Mouse (Mus musculus) B cell, adult 2 months (primary cell): ENCODE measurements around the gene Galnt11.

Experiments
- DNase-seq, 2 experiments: peaks; one replicate each; pipeline ENCODE4 v3.0.0; 2022

The Galnt11 gene

DNA sequence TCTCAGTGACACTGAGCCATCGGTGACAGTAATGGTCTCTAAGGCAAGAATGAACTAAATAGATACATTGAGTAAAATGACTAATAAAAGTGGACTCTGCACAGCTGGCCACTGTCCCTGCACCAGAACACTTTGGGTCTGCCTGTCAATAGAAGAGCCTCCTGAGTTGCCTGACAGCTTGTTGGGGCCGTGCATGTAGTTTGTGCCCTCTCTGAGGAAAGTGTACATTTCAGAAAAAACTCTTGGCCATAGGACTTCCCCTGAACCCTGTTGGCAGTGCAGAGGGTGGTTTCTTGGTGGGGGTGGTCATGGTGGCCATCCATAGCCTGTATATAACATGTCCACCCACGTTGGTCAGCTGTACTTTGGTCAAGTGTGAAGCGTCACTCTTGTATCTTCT lies 32.8 kb downstream of the Galnt11 start:
- DNase-seq: no peak

DNA sequence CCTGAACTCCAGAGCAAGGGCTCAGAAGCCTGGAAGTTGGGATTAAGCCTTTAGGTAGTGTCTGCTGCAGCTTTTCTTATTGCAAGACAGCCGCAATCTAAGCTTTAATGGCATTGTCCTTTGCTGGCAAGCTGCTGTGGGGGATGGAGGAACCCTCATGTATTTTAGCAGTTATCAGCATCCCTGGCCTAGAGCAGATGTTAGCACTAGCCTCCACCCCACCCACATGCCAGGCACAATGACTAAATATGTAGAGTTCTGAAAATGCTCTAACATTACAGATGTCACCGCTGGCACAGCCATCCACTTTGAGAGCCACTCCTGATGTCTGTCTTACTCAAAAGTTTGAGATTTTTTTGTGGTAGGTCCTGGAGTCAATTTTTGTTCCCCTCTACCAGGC lies 35.0 kb downstream of the Galnt11 start:
- DNase-seq: no peak

DNA sequence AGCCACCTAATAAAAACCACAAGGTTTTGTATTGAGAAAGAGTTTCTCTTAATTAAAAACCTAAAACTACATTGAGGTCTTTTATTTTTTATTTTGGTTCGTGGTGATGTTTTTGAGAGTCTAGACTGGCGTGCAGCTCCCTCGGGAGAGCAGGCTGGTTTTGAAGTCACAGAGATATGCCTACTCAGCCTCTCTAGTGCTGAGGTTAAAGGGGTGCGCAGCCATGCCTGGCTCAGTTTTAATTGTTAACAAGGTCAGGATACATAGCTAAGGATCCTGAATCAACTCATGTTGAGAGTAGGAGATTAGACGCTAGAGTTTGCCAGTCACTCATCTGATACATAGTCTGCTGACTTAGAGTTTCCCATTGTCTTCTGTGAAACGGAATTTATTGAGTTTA lies 39.7 kb downstream of the Galnt11 start:
- no peak for DNase-seq

DNA sequence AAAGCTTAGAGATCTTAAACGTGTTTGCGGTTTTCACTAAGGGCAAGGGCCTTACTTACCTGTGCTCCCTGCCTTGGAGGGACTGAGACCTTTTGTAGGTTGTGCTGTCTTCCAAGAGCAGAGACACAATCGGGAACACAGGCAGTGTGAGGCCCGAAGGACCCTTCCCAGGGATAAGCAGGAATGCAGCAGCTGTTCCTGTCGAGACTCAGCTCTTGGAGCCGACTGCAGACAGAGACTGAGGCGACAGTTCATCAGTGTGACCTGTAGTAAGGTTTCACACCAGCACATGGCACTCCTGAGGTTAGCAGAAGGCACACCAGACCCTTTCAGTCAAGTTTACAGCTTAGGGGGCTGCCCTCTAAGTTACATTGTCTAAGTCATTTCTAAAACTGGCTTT lies 40.6 kb downstream of the Galnt11 start:
- no peak for DNase-seq

DNA sequence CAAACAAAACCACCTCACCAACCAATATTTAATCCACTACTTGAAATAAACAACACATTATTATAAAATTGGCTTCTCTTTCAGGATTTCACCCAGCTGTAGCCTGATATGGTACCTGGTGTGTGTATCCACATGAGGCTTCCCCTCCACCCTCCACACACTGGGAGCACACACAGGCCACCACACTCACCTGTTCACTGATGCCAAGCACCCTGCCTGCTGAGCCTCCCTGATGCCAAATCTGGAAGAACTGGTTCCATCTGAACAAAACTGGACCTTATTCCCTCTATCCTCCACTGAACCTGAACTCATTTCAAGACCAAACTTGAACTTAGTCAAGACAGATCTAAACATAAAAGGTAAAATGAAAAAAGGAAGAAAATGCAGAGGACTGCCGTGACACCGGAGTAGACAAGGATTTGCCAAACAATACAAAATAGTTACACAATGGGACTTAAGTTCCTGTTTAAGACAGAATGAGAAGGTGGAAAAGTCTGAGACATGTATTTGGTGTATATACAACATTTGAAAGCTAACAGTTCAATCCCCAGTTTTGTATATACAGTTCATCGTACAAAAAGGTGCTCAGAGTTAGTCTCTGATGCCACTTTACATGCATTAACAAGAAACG lies 46.7 kb downstream of the Galnt11 start:
- DNase-seq: no peak

DNA sequence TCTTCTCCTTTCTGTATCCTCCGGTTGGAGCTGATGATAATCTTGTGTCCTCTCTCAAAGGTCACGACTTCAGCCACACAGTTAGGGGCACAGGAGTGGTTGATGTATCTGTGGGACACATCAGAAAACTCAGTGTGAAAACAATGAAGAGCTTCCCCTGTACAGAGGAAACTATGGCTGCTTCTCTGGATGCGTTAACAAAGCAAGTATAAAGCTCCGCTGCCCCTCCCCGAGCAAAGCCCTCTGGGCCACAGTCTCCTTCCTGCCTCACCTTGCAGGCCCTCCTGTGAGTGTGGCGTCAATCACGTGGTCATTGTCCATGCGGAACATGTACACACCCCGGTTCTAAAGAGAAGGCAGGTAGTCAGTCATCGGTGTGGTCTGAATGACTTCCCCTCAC lies 53.9 kb downstream of the Galnt11 start:
- no peak for DNase-seq

DNA sequence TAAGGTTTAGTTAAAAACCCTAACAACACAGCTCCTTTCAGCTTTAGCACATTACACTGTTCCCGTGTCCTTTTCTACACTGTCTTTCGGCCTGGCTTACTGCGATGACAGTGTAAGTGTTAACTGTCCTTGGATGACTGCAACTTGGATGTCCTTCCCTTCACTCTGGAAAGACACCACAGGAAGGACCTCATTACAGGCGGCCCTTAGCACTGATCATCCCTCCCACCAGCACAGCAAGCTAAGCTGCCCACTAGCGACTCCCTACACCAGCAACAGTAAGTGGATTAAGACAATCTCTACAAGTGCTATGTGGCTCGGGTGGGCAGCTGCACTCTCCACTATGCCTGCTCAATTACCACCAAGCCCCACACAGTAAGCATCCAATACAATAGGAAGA lies 54.7 kb downstream of the Galnt11 start:
- DNase-seq: no peak

DNA sequence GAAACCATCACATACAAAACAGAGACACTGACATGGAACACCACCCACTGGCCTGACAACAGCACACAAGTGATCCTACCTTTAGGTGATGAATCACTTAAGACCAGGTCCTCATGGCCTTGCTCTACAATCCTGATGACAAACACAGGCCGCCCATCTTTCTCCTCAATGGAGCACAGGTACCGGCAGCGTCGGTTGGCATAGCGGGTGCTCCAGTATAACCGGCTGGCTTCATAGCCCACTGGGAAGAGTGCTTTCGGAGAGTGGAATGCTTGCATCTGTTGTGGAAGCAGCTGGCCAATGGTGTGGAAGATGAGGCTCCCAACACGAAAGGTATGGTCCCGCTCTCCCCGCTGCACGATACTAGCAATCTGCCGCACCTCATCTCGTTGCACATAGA lies 62.3 kb downstream of the Galnt11 start:
- DNase-seq: no peak

DNA sequence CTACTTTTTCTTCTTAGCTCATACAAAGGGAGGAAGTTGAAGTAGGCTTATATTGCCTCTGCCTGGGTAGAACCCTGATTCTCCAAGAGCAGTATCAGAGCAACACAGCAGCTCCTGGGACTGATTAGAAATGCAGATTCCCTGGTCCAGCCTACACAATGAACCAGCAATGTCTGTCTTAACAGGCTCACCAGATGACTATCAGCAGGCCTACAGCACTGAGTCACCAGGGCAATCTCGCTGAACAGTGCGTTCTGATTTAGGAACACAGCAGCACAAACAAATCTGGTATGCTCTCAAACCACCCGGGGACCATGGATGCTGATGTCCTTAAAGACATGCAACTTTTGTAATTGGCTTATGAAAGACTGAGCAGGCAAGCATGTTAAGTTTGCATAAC lies 75.1 kb downstream of the Galnt11 start:
- DNase-seq: no peak

DNA sequence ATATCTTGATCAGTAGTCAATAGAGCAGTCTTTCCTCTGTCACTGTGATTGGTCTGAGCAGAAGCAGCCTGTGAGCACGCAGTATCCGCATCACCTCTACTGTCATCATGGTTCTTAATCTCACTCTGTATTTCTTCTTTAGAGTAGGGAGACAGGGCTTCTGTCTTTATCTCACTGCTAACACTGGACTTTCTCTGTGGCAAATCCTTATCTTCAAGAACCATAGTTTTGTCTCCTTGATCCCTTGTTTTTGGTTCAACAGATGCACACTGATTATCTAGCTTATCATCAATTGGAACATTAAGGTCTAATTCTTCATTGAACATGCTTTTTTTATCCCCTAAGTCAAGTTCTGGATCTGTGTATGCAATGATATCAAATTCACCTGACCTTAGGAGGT lies 88.5 kb downstream of the Galnt11 start:
- DNase-seq: no peak

DNA sequence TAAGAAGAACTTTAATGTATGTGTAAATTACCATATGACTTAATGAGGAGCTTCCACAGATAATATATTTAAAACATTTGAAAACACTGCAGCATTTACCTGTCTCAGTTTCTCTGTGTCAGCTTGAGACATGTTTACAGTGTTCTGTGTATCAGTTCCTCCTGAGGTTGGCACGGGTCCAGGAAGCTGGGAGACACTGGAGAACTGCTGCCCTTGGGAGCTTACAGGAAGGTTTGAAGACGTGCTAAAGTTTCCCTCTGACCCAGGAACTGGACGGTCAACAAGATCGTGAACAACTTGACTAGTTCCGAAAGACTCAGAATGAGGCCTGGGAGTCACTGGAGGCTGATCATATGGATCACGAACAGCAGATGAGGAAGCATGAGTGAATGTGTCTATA lies 92.2 kb downstream of the Galnt11 start:
- DNase-seq: no peak
